Mouse (Mus musculus): Measurements from ENCODE around the gene Ttc30a2. TPM values are rescaled to one million over a fixed set of nuclear protein-coding genes. Genes with fewer than 3 reads are reported as not detected.

Gene Ttc30a2
- total RNA-seq, 2 experiments from 2014 or later: 0.33 to 0.38 TPM

DNA sequence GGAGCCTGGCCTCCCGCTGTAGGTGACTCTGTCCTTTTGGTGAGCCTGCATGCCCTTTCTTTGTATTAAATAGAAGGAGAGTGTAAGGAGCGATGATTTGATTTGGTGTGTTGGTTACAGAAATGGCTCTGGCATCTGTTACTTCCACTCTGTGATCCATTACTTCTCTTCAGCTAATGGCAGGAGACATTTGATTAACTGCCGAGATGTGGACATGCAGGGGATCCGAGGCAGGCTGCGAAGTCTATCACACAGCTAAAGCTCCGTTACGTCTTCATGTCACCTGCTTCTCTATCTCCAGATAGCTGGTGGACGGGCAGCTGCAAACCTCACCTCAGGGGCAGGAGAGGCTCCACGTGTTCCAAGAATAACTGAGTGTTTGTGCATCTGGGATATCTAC lies 3.8 kb downstream of the Ttc30a2 start:
- intact Hi-C loops (cut with DNase I): no loop called here
- DNase-seq: no peak
- no peak for TF ChIP-seq CTCF (IDR thresholded peaks at IDR 0.05)
- Histone ChIP-seq H3K27ac (no peak overlapping the region), H3K4me3 (no peak overlapping the region)

DNA sequence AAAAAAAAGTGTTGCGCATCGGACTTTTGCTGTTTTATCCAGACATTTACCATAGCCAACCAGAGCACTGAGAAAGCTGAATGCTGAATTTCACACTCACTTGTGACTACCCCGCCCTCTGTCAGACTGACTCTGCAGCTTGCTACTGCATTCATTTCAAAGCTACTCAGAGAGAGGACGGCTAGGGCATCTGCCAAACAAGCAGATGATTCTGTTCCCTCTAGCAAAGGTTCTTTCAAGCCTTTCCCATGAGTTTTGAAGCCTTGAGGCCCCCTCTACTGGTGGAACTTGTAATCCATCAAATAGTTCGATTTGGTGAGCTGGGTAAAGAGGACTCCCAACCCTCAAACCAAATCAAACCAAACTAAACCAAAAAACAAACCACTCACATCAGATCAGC lies 13.0 kb downstream of the Ttc30a2 start:
- H3K4me3 ChIP-seq: peak overlapping the region; percentile 61
- peak; percentile 37 for DNase-seq
- peak overlapping the region; percentile 53 for H3K27ac ChIP-seq
- intact Hi-C loops (cut with DNase I): loop anchor here (2.0 to 5.0 kb wide), 3 partner anchors 82 to 363 kb away; no protein-coding TSS in a partner anchor
- peak; percentile 78 for TF ChIP-seq CTCF (IDR thresholded peaks at IDR 0.05)

DNA sequence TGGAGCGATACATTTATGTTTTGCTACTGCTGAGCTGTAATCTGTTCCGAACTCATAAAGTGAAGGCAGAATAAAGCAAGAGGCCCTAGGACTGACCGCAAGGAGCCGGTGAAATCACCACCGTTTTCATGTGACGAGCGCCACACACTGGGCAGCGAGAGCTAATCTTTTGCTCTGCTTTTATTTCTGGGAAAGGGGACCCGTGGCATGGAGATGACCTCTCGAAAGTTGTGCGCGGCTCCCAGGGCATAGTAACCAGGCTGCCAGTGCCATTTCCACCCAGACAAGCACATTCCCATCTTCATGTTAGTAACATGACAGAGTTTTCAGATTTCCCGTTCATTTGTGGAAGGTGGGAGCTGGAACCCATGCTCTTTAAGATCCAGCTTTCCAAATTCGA lies 13.5 kb downstream of the Ttc30a2 start:
- peak; percentile 74 for TF ChIP-seq CTCF (IDR thresholded peaks at IDR 0.05)
- peak overlapping the region; percentile 53 for H3K27ac ChIP-seq
- intact Hi-C loops (cut with DNase I): loop anchor here (2.0 to 5.0 kb wide), 3 partner anchors 82 to 362 kb away; no protein-coding TSS in a partner anchor
- peak overlapping the region; percentile 61 for H3K4me3 ChIP-seq
- peak; percentile 75 for DNase-seq

DNA sequence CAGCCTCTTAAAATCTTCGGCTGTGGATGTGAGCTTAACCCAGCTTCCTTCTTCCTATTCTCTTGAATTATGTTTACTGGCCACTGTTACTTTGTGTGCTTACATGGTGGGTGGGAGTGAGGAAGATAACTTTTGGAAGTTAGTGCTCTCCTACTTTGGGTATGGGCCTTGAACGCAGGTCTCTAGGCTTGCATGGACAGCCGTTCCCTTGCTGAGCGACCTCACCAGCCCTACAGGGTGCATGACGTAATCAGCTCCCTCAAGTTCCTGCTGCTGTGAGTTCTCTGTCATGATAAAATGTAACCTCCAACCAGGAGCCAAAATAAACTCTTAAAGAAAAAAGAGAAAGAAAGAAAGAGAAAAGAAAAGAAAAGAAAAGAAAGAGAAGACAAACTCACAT lies 13.9 kb downstream of the Ttc30a2 start:
- no peak for TF ChIP-seq CTCF (IDR thresholded peaks at IDR 0.05)
- peak overlapping the region; percentile 61 for H3K4me3 ChIP-seq
- no peak for DNase-seq
- intact Hi-C loops (cut with DNase I): loop anchor here (2.0 to 5.0 kb wide), 3 partner anchors 81 to 362 kb away; no protein-coding TSS in a partner anchor
- peak overlapping the region; percentile 53 for H3K27ac ChIP-seq

- intact Hi-C loops (cut with DNase I): loop anchor here (5.0 kb wide), 2 partner anchors 166 to 361 kb away; no protein-coding TSS in a partner anchor
- no peak for TF ChIP-seq CTCF (IDR thresholded peaks at IDR 0.05)
- Histone ChIP-seq H3K27ac (no peak overlapping the region), H3K4me3 (no peak overlapping the region)
- no peak for DNase-seq
Measured at GRCm38 (mm10) chr2:75963211-75963840, 14.6 kb downstream of the Ttc30a2 start.

GRCm38 (mm10) chr2:75960366-75961330 lies 17.3 kb downstream of the Ttc30a2 start:
- intact Hi-C loops (cut with DNase I): loop anchor here (5.0 kb wide), 2 partner anchors 163 to 358 kb away; no protein-coding TSS in a partner anchor

GRCm38 (mm10) chr2:75959850-75960365 lies 18.1 kb downstream of the Ttc30a2 start:
- Histone ChIP-seq H3K4me3 (peak overlapping the region; percentile 60), H3K27ac (peak overlapping the region; percentile 64)
- intact Hi-C loops (cut with DNase I): loop anchor here (5.0 kb wide), 2 partner anchors 163 to 358 kb away; no protein-coding TSS in a partner anchor

More at GRCm38 (mm10) chr2:75960366-75961330, 17.3 kb downstream of the Ttc30a2 start:
- TF ChIP-seq CTCF (IDR thresholded peaks at IDR 0.05): no peak
- peak overlapping the region; percentile 60 for H3K4me3 ChIP-seq
- DNase-seq: peak; percentile 24
- peak overlapping the region; percentile 64 for H3K27ac ChIP-seq

GRCm38 (mm10) chr2:75959183-75959849 lies 18.7 kb downstream of the Ttc30a2 start:
- DNase-seq: no peak
- no peak for TF ChIP-seq CTCF (IDR thresholded peaks at IDR 0.05)
- H3K4me3 ChIP-seq: peak overlapping the region; percentile 60

More at GRCm38 (mm10) chr2:75959850-75960365, 18.1 kb downstream of the Ttc30a2 start:
- DNase-seq: peak; percentile 30
- TF ChIP-seq CTCF (IDR thresholded peaks at IDR 0.05): no peak

DNA sequence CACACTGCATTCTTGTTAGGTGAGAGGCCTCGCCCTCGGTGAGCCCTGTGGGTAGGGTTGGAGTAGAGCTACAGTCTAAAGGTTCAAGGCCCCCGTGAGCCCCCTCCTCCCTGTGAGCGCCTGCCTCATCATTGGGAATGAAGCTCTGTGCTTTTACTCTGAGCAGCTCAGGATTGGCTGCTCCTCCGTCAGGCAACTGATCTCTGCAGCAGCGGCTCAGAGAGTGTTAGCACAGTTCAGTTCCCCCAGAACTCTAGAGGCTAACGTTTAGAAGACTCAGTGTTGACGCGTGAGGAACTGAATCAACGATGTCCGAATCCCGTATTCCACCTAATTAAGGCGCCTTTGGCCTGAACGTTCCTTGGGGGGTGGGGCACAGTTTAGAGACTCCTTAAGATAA lies 22.3 kb downstream of the Ttc30a2 start:
- Histone ChIP-seq H3K27ac (no peak overlapping the region), H3K4me3 (no peak overlapping the region)
- no peak for TF ChIP-seq CTCF (IDR thresholded peaks at IDR 0.05)
- no peak for DNase-seq
- intact Hi-C loops (cut with DNase I): no loop called here

More at GRCm38 (mm10) chr2:75959183-75959849, 18.7 kb downstream of the Ttc30a2 start:
- intact Hi-C loops (cut with DNase I): no loop called here
- peak overlapping the region; percentile 64 for H3K27ac ChIP-seq

GRCm38 (mm10) chr2:75953320-75953719 lies 24.6 kb downstream of the Ttc30a2 start:
- TF ChIP-seq CTCF (IDR thresholded peaks at IDR 0.05): no peak
- intact Hi-C loops (cut with DNase I): no loop called here
- no peak for DNase-seq
- Histone ChIP-seq H3K4me3 (no peak overlapping the region), H3K27ac (peak overlapping the region; percentile 38; the same call in 1 of the 2 replicates)

GRCm38 (mm10) chr2:75950685-75951084 lies 27.3 kb downstream of the Ttc30a2 start:
- no peak overlapping the region for H3K4me3 ChIP-seq
- no peak for DNase-seq
- intact Hi-C loops (cut with DNase I): no loop called here
- TF ChIP-seq CTCF (IDR thresholded peaks at IDR 0.05): no peak
- H3K27ac ChIP-seq: no peak overlapping the region
